Mouse (Mus musculus) E14TG2a.4 (cell line): ENCODE results near the gene Camk2d.

ENCODE experiments used
- CTCF ChIP-seq: conservative IDR thresholded peaks from 2 replicates; pipeline ENCODE4 v1.5.1; 2014; ENCODE audit warnings: low read length
- NANOG ChIP-seq: IDR thresholded peaks from 2 replicates; pipeline ENCODE4 v1.6.1; 2014; ENCODE audit warnings: borderline replicate concordance, low read length, mixed read lengths
- POU5F1 ChIP-seq: IDR thresholded peaks from 2 replicates; pipeline ENCODE4 v1.6.1; 2014; ENCODE audit warnings: low read length, borderline replicate concordance

DNA sequence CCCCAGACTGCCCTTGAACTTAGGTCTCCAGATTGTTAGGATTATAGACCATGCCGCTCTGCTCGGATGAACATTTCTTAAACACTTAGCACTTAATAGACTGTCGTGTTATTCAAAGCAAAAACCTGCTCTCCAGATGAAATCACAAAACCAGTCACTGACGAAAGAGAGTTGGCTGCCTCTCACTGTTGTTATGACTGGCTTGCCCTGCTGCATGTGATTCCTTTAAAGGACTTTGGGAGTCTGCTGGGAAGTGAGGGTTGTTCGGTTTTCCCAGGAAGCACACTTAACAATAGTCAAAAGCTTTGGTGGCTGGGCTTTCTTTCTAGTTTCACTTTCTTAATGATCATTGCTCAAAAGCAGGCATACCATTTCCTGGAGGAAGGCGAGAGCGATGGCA is 97.2 kb downstream of the Camk2d start:
- TF ChIP-seq CTCF (no peak), NANOG (no peak), POU5F1 (no peak)
